Mouse (Mus musculus) liver, postnatal 0 days (tissue): ENCODE data around the gene Gm13289.
"Not testable (repeated sequence)": the region's sequence is repeated elsewhere in the genome, so short reads cannot be mapped to it uniquely, and the experiment has no call there.

ENCODE experiments used
- CTCF ChIP-seq: sonication (generic); IDR thresholded peaks from 2 replicates; pipeline ENCODE4 v1.5.1; 2016; ENCODE audit warnings: antibody characterized with exemption, low read depth
- EP300 ChIP-seq: IDR thresholded peaks from 2 replicates; pipeline ENCODE4 v1.6.1; 2016; ENCODE audit warnings: antibody characterized with exemption, low read depth, mild to moderate bottlenecking

GRCm38 (mm10) chr4:88793936-88794675 is 17.4 kb downstream of the Gm13289 start, which contains the start of gene Gm13275:
- peak; percentile 44 for TF ChIP-seq CTCF
- not testable (repeated sequence) for TF ChIP-seq EP300
